Mouse (Mus musculus): Measurements from ENCODE around the gene Zfp58. TPM values are rescaled to one million over a fixed set of nuclear protein-coding genes. Genes with fewer than 3 reads are reported as not detected.
"Not testable (repeated sequence)": the region's sequence is repeated elsewhere in the genome, so short reads cannot be mapped to it uniquely, and the experiment has no call there.

The Zfp58 gene
- polyA plus RNA-seq, 1 experiment from 2014 or later = 22.5 TPM

DNA sequence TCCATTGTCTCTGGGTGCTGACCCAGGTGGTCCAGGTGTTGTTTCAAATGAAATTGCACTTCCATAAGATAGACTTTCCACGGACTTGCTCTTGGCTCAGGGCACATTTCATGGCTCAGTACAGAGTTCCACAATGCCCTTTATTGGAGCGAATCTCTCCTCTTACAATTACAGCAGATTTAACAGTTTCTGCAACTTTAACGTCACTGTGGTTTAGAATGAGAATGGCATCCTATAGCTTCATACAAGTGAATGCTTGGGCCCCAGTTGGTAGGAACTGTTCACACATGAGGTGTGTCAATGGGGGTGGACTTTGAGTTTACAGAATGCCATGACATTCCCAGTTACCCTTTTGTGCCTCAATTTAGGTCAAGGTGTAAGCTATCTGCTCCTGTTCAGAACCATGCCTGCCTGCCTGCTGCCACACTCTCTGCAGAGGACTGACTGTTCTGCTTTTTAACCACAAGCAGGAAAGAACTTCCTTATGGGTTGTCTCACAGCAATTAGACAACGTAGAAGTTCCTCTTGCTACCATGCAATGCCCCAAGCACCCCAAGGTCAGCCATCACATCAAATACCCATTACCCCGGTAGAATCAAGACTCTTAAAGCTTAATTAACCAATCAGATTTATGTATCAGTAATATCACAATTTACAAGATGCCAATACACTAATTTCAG is 36.7 kb downstream of the Zfp58 start:
- H3K36me3 ChIP-seq; H3K4me3 ChIP-seq (replicated peaks); H3K4me1 ChIP-seq (replicated peaks); H3K27ac ChIP-seq; ATAC-seq (ENCODE audit: insufficient number of reproducible peaks, insufficient read depth, low FRiP score, low TSS enrichment, low read depth); H3K9ac ChIP-seq (replicated peaks); H3K27me3 ChIP-seq; H3K9me3 ChIP-seq; H3K4me2 ChIP-seq: not testable (repeated sequence)
- WGBS = 77% methylated on average over 3 of the region's 5 CpGs

- ATAC-seq (ENCODE audit: insufficient number of reproducible peaks, insufficient read depth, low FRiP score, low TSS enrichment, low read depth) = no peak
- no peaks in the 10 kb centered on the region for H3K27me3 ChIP-seq
- no peaks in the 10 kb centered on the region for H3K9me3 ChIP-seq
- no peaks in the 10 kb centered on the region; the same call in 1 of the 2 replicates for H3K36me3 ChIP-seq
- 14% methylated on average over 3 of the region's 3 CpGs for WGBS
- H3K27ac ChIP-seq = peak overlapping the region; percentile 59; the same call in 1 of the 2 replicates
- peak overlapping the region; percentile 57 for H3K4me3 ChIP-seq (replicated peaks)
- peak overlapping the region; percentile 68 for H3K4me2 ChIP-seq
- H3K9ac ChIP-seq (replicated peaks) = peak overlapping the region; percentile 51; the same call in 1 of the 2 replicates
- peaks cover 5% of the 10 kb centered on the region; the same call in 1 of the 2 replicates for H3K4me1 ChIP-seq (replicated peaks)
Measured at GRCm38 (mm10) chr13:67452021-67452309, 48.4 kb downstream of the Zfp58 start.

- H3K9ac ChIP-seq (replicated peaks) = peak within 1 kb of the TSS; percentile 60
- peak within 1 kb of the TSS; percentile 57 for H3K4me3 ChIP-seq (replicated peaks)
- H3K4me2 ChIP-seq = peak within 1 kb of the TSS; percentile 68
- peak; percentile 94 for ATAC-seq (ENCODE audit: insufficient number of reproducible peaks, insufficient read depth, low FRiP score, low TSS enrichment, low read depth)
- peak within 1 kb of the TSS; percentile 59; the same call in 1 of the 2 replicates for H3K27ac ChIP-seq
- no peaks in the 10 kb centered on the region for H3K27me3 ChIP-seq
- peaks cover 4% of the 10 kb centered on the region; the same call in 1 of the 2 replicates for H3K36me3 ChIP-seq
- WGBS = 2% methylated on average over 20 of the region's 20 CpGs
- peaks cover 5% of the 10 kb centered on the region; the same call in 1 of the 2 replicates for H3K4me1 ChIP-seq (replicated peaks)
- no peaks in the 10 kb centered on the region for H3K9me3 ChIP-seq
Measured at GRCm38 (mm10) chr13:67451172-67452020, 49.0 kb downstream of the Zfp58 start, which contains the start of gene Zfp874a. TSS of gene Zfp874a (minus strand) at chr13:67451624.

Other genes with a start within 250 kb of the Zfp58 start
- gene Zfp458, start 222.1 kb downstream of the Zfp58 start, polyA plus RNA-seq (2016; fragmentation: Nextera tagmentation; extraction: Ambion mirVana) = 1.5 and 2.0 TPM in 2 replicates
- 0.47 and 0.58 TPM in 2 replicates for gene Zfp457, start 194.1 kb downstream of the Zfp58 start, polyA plus RNA-seq (2016; fragmentation: Nextera tagmentation; extraction: Ambion mirVana)
- gene Zfp595, start 168.0 kb downstream of the Zfp58 start, polyA plus RNA-seq (2016; fragmentation: Nextera tagmentation; extraction: Ambion mirVana) = 1.9 and 3.0 TPM in 2 replicates
- not detected in 2 replicates for gene Gm28044, start 140.0 kb downstream of the Zfp58 start, polyA plus RNA-seq (2016; fragmentation: Nextera tagmentation; extraction: Ambion mirVana)
- 1.2 and 1.3 TPM in 2 replicates for gene Zfp953, start 139.9 kb downstream of the Zfp58 start, polyA plus RNA-seq (2016; fragmentation: Nextera tagmentation; extraction: Ambion mirVana)
- gene Gm28041, start 124.8 kb downstream of the Zfp58 start, polyA plus RNA-seq (2016; fragmentation: Nextera tagmentation; extraction: Ambion mirVana) = not detected in 2 replicates
- gene Zfp456, start 124.7 kb downstream of the Zfp58 start, polyA plus RNA-seq (2016; fragmentation: Nextera tagmentation; extraction: Ambion mirVana) = 1.4 and 1.8 TPM in 2 replicates
- gene Zfp429, start 100.7 kb downstream of the Zfp58 start, polyA plus RNA-seq (2016; fragmentation: Nextera tagmentation; extraction: Ambion mirVana) = 4.9 and 5.1 TPM in 2 replicates
- gene Zfp459, start 79.1 kb downstream of the Zfp58 start, polyA plus RNA-seq (2016; fragmentation: Nextera tagmentation; extraction: Ambion mirVana) = 1.5 and 2.3 TPM in 2 replicates
- gene Zfp874a, start 48.9 kb downstream of the Zfp58 start, polyA plus RNA-seq (2016; fragmentation: Nextera tagmentation; extraction: Ambion mirVana) = 10.4 and 11.4 TPM in 2 replicates
- 2.4 and 3.2 TPM in 2 replicates for gene Zfp874b, start 16.3 kb downstream of the Zfp58 start, polyA plus RNA-seq (2016; fragmentation: Nextera tagmentation; extraction: Ambion mirVana)
- gene Gm26965, start 25.6 kb upstream of the Zfp58 start, polyA plus RNA-seq (2016; fragmentation: Nextera tagmentation; extraction: Ambion mirVana) = 0.29 TPM in 1 of 2 replicates, not detected in the other
- gene Zfp87, start 25.6 kb upstream of the Zfp58 start, polyA plus RNA-seq (2016; fragmentation: Nextera tagmentation; extraction: Ambion mirVana) = 26.3 and 26.5 TPM in 2 replicates
- gene Zfp748, start 53.3 kb upstream of the Zfp58 start, polyA plus RNA-seq (2016; fragmentation: Nextera tagmentation; extraction: Ambion mirVana) = 16.5 and 17.6 TPM in 2 replicates
- 5.3 TPM in 2 replicates for gene Zfp729b, start 109.2 kb upstream of the Zfp58 start, polyA plus RNA-seq (2016; fragmentation: Nextera tagmentation; extraction: Ambion mirVana)
- gene Gm49345, start 137.2 kb upstream of the Zfp58 start, polyA plus RNA-seq (2016; fragmentation: Nextera tagmentation; extraction: Ambion mirVana) = 0.20 TPM in 1 of 2 replicates, not detected in the other
- 3.4 and 3.6 TPM in 2 replicates for gene Zfp729a, start 137.2 kb upstream of the Zfp58 start, polyA plus RNA-seq (2016; fragmentation: Nextera tagmentation; extraction: Ambion mirVana)
- 15.1 and 15.8 TPM in 2 replicates for gene Zfp738, start 186.5 kb upstream of the Zfp58 start, polyA plus RNA-seq (2016; fragmentation: Nextera tagmentation; extraction: Ambion mirVana)
- gene Zfp65, start 228.6 kb upstream of the Zfp58 start, polyA plus RNA-seq (2016; fragmentation: Nextera tagmentation; extraction: Ambion mirVana) = 8.4 and 9.3 TPM in 2 replicates

Data from limb, embryonic 12.5 days (tissue).